Mouse (Mus musculus): ENCODE data around the gene Smim22. TPM values are rescaled to one million over a fixed set of nuclear protein-coding genes. Genes with fewer than 3 reads are reported as not detected.

The Smim22 gene
- polyA plus RNA-seq, 1 experiment, result not detected

DNA sequence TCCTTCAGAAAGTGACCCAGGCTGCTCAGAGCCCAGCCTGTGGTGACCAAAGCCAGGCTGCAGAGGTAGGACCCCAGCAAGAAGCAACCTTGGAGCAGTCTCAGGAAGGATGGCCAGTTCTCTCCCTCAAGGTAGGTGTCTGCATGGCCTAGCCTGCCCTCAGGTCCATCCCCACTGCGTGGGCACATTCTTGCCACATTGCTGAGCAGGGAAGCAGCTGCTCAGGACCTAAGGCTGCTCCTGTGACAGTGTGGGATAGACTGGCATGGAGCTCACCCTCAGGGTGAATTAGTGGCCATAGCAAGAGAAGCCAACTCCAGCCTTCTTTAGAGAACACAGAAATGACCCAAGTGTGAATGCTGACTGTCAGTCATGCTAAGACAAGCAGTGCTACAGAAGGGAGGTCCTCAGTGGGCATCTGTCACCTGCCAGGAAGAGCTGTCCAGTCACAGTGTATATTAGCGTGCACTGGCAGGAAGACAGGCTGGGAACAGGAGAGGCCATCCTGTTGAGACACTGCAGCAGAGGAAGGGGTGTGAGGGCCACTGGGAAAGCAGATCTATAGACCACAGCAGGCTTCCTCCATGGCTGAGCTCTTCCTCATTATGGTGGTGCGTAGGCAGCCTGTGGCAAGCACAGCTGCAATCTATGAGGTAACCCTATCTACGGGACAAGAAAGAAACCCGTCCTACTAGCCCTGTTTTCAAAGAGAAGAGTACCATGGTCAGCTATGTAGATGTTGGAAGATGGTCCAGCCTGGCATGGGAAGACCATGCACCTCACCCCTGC is 37.8 kb upstream of the Smim22 start:
- peaks cover 2% of the 10 kb centered on the region; the same call in 1 of the 2 replicates for H3K4me1 ChIP-seq (ENCODE audit: control insufficient read depth, insufficient read depth, low read length)
- no peak for TF ChIP-seq CTCF (IDR thresholded peaks at IDR 0.05; ENCODE audit: borderline replicate concordance, insufficient read depth, low read length)
- TF ChIP-seq POLR2A (IDR thresholded peaks at IDR 0.05; ENCODE audit: low read depth, low read length), result no peak
- no peak overlapping the region for H3K4me3 ChIP-seq (ENCODE audit: insufficient read depth, low read length)
- H3K27ac ChIP-seq (ENCODE audit: insufficient read depth, low read length), result no peak overlapping the region

DNA sequence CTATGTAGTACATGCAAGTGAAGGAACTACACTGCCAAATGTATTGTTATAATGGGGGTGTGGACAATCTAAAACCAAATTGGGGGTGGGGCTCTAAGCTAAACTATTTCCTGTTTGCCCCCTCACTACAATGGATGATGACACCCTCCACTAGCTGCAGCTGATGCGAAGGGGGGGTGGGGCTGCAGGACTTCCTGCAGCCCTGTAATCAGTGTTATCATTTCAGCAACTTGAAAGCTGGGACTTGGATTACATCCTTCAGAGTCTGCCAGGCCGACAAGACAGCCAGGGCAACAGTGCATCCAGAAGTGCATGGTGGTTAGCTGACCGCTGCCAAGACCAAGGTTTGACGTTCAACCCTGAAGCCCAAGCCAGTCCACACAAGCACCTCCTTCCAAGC is 35.5 kb upstream of the Smim22 start:
- Histone ChIP-seq H3K4me1 (ENCODE audit: control insufficient read depth, insufficient read depth, low read length) (no peaks in the 10 kb centered on the region), H3K27ac (ENCODE audit: insufficient read depth, low read length) (no peak overlapping the region), H3K4me3 (ENCODE audit: insufficient read depth, low read length) (no peak overlapping the region)
- TF ChIP-seq CTCF (IDR thresholded peaks at IDR 0.05; ENCODE audit: borderline replicate concordance, insufficient read depth, low read length), result no peak
- TF ChIP-seq POLR2A (IDR thresholded peaks at IDR 0.05; ENCODE audit: low read depth, low read length), result no peak

DNA sequence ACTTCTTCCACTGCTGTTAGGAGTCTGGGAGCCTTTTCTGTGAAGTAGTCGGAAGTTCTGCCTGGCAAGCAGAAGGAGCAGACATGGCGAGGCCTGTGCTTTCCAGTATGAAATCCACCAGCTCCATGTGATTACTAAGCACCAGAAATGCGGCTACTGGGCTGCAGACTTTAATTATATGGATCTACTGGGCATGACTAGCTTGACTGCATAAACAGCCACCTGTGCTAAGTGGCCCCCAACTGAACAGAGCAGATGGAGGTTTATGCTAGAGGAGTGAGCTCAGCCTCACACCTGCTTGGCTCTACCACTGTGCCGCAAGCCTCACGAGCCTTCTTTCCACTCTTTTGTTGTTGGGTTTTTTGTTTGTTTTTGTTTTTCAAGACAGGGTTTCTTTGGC is 32.6 kb upstream of the Smim22 start:
- H3K4me1 ChIP-seq (ENCODE audit: control insufficient read depth, insufficient read depth, low read length), result no peaks in the 10 kb centered on the region
- no peak overlapping the region for H3K4me3 ChIP-seq (ENCODE audit: insufficient read depth, low read length)
- H3K27ac ChIP-seq (ENCODE audit: insufficient read depth, low read length), result no peak overlapping the region
- no peak for TF ChIP-seq CTCF (IDR thresholded peaks at IDR 0.05; ENCODE audit: borderline replicate concordance, insufficient read depth, low read length)
- TF ChIP-seq POLR2A (IDR thresholded peaks at IDR 0.05; ENCODE audit: low read depth, low read length), result no peak

DNA sequence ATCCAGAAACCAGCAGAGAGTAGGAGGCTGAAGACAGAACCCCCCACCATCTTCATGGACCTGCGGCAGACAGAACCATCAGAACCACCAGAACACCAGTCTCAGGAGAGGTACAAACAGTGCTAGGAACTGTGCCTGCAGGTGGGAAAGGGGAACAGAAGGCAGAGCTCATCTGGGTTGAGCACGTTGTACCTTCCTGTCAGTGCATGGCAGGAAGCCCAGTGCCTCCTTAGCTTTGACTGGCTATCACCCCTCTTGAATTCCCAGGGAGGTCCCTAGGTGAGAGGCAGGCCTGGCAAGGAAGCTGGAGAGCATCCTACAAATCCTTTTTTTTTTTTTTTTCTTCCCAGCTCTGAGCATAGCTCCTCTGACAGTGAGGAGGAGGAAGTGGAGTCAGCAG is 30.9 kb upstream of the Smim22 start:
- no peak overlapping the region for H3K4me3 ChIP-seq (ENCODE audit: insufficient read depth, low read length)
- no peaks in the 10 kb centered on the region for H3K4me1 ChIP-seq (ENCODE audit: control insufficient read depth, insufficient read depth, low read length)
- TF ChIP-seq CTCF (IDR thresholded peaks at IDR 0.05; ENCODE audit: borderline replicate concordance, insufficient read depth, low read length), result no peak
- no peak for TF ChIP-seq POLR2A (IDR thresholded peaks at IDR 0.05; ENCODE audit: low read depth, low read length)
- no peak overlapping the region for H3K27ac ChIP-seq (ENCODE audit: insufficient read depth, low read length)

DNA sequence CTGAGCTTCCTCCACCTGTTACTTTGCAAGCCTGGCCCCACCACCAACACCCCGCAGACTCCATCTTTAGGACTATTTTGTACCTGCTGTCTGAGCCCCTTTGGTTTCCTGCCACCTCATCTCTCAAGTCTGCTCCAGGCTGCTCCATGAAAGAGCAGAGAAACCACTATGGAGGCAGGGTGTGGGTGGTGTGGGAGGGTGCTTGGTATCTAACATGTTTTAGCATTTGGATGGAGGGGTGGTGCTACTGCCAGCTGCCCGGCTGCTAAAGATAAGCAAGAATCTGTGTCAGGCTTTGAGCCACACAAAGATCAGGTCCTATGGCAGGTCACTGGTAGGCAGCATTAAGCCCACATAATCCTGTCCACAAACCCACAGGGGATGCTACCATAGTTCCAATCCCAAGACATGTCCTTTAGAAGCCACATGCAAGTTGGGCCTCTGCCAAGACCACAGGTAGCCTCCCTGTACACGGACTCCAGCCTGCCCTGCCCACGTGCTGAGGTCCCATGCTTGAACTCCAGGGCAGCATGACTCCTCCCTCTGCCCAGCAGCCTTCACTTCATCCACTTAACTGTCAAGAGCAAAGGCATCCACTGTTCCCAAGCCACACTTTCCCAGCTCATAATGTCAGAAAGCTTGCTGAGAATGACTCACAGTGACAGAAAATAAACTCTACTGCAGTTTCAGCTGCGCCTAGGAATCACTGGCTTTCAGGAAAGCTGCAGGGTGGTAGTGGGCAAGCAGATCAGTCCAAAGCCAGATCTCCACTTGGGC is 28.6 kb upstream of the Smim22 start:
- TF ChIP-seq CTCF (IDR thresholded peaks at IDR 0.05; ENCODE audit: borderline replicate concordance, insufficient read depth, low read length) (no peak), POLR2A (IDR thresholded peaks at IDR 0.05; ENCODE audit: low read depth, low read length) (no peak)
- Histone ChIP-seq H3K4me1 (ENCODE audit: control insufficient read depth, insufficient read depth, low read length) (no peaks in the 10 kb centered on the region), H3K4me3 (ENCODE audit: insufficient read depth, low read length) (no peak overlapping the region), H3K27ac (ENCODE audit: insufficient read depth, low read length) (no peak overlapping the region)

DNA sequence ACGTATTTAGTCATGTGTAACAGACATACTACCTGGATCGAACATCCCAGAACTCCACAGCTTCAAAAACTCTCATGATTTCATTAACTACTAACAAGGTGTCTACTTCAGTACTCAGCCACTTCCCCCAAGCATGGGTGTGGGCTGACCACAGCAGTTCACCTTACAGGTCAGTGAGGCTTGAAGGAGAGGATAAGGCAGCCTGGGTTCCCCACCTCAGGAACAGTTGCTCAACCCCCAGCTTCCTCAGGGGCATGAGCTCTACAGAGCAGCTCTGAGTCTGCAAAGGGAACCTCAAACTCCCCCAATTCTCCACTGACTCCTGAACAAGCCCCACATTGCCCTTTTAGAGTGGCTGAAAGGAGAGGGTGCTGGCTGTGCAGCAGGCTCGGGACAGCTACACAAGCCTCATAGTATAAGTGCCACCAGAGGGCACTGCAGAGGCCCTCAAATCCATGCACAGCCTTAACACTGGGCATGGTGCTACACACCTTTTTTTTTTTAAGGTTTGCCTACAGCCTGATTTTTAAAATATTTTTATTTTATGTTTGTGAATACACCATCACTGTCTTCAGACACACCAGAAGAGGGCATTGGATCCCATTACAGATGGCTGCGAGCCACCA is 27.2 kb upstream of the Smim22 start:
- TF ChIP-seq POLR2A (IDR thresholded peaks at IDR 0.05; ENCODE audit: low read depth, low read length) (no peak), CTCF (IDR thresholded peaks at IDR 0.05; ENCODE audit: borderline replicate concordance, insufficient read depth, low read length) (0 out of 2 replicates have a peak, but pooled peaks have one; percentile 14)
- H3K27ac ChIP-seq (ENCODE audit: insufficient read depth, low read length), result no peak overlapping the region
- no peak overlapping the region for H3K4me3 ChIP-seq (ENCODE audit: insufficient read depth, low read length)
- H3K4me1 ChIP-seq (ENCODE audit: control insufficient read depth, insufficient read depth, low read length), result no peaks in the 10 kb centered on the region

DNA sequence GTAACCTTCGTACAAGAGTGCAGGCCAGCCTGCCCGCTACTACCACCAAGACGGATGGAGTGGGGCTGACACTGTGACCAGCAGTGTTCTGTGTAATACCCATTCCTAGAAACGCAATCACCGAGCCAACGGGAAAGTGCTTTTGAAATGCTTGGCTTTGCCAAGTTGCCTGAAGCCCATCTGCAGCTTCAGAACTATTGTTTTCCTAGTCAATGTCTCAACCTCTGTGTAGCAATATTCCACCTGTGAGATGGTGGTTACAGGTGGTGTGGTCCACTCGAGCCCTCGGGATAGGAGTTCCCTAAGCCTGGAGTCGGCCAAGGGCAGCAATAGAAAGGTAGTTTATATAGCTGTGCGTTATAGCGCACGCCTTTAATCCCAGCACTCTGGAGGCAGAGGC is 22.4 kb upstream of the Smim22 start:
- H3K4me3 ChIP-seq (ENCODE audit: insufficient read depth, low read length), result no peak overlapping the region
- H3K27ac ChIP-seq (ENCODE audit: insufficient read depth, low read length), result no peak overlapping the region
- H3K4me1 ChIP-seq (ENCODE audit: control insufficient read depth, insufficient read depth, low read length), result no peaks in the 10 kb centered on the region
- TF ChIP-seq POLR2A (IDR thresholded peaks at IDR 0.05; ENCODE audit: low read depth, low read length), result no peak
- TF ChIP-seq CTCF (IDR thresholded peaks at IDR 0.05; ENCODE audit: borderline replicate concordance, insufficient read depth, low read length), result no peak

DNA sequence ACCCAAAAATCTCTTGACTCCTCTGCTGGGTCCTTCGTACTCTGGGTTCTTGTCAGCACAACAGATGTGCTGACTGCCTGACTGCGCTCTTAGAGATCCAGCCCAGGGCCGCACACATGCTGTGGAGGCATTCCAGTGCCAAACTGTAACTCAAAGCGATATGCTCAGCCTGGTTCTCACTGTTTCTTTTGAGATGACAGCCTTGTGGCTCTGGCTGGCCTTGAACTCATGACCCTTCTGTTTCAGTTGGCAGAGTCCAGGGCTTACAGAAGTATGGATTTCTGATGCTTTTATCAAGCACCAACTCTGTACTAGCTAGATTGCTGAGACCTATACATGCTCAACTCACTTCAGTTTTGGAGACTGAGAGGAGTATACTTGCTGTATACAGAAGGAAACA is 13.8 kb upstream of the Smim22 start:
- Histone ChIP-seq H3K4me3 (ENCODE audit: insufficient read depth, low read length) (no peak overlapping the region), H3K27ac (ENCODE audit: insufficient read depth, low read length) (no peak overlapping the region), H3K4me1 (ENCODE audit: control insufficient read depth, insufficient read depth, low read length) (no peaks in the 10 kb centered on the region)
- TF ChIP-seq POLR2A (IDR thresholded peaks at IDR 0.05; ENCODE audit: low read depth, low read length), result no peak
- TF ChIP-seq CTCF (IDR thresholded peaks at IDR 0.05; ENCODE audit: borderline replicate concordance, insufficient read depth, low read length), result no peak

DNA sequence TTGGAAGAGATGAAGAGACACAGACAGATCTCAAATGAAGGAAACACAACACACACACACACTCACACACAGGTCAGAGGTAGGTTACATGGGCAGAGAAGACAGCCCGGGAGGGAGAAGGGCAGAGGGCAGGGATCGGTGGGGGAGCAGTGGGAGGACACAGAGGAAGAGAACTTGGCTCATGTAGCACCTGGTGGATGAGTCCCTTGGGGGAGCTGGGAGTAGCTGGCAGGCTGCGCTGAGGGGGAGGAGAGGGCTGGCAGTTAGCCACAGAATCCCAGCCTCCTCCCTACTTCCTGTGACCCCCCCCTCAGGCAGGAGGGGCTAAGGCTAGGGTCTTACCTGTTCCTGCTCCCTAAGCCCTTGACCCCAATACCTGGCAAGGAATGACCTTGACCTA is 9.5 kb upstream of the Smim22 start, which contains the start of gene Sept12:
Gene Sept12, minus strand, starts transcription at position 300 of the 400 bp plus-strand sequence.
- TF ChIP-seq CTCF (IDR thresholded peaks at IDR 0.05; ENCODE audit: borderline replicate concordance, insufficient read depth, low read length) (no peak), POLR2A (IDR thresholded peaks at IDR 0.05; ENCODE audit: low read depth, low read length) (no peak)
- no peaks in the 10 kb centered on the region for H3K4me1 ChIP-seq (ENCODE audit: control insufficient read depth, insufficient read depth, low read length)
- H3K4me3 ChIP-seq (ENCODE audit: insufficient read depth, low read length), result no peak within 1 kb of the TSS
- no peak within 1 kb of the TSS for H3K27ac ChIP-seq (ENCODE audit: insufficient read depth, low read length)
